Mouse (Mus musculus) erythroblast, embryonic 14.5 days (primary cell): ENCODE results near the gene Scpep1.

ENCODE experiments used
- GATA1 ChIP-seq: IDR thresholded peaks from 2 replicates; pipeline ENCODE4 v1.6.1; 2012; ENCODE audit warnings: low read length, inconsistent platforms, mixed read lengths
- TAL1 ChIP-seq: IDR thresholded peaks from 3 replicates; pipeline ENCODE4 v1.6.1; 2012; ENCODE audit warnings: low read length, inconsistent platforms, mixed read lengths

- no peak for TF ChIP-seq TAL1
- no peak for TF ChIP-seq GATA1
Observed at GRCm38 (mm10) chr11:88934089-88935000, 20.9 kb downstream of the Scpep1 start.
